Mouse (Mus musculus): ENCODE data around the gene U2surp.

- TF ChIP-seq MYOD1 (IDR thresholded peaks at IDR 0.05; ENCODE audit: control insufficient read depth in 1 of 3, insufficient read length in 2 of 3, low read depth in 2 of 3) (no peak), MAX (IDR thresholded peaks at IDR 0.05; ENCODE audit: low read depth) (no peak), POLR2A (IDR thresholded peaks at IDR 0.05; ENCODE audit: insufficient read length, low read depth) (no peak), CEBPB (IDR thresholded peaks at IDR 0.05; ENCODE audit: insufficient read depth, poor library complexity, severe bottlenecking) (no peak), USF1 (IDR thresholded peaks at IDR 0.05; ENCODE audit: low read depth) (no peak), E2F4 (IDR thresholded peaks at IDR 0.05; ENCODE audit: insufficient read depth) (no peak), TCF3 (IDR thresholded peaks at IDR 0.05; ENCODE audit: insufficient read length, low read depth) (no peak), MYOG (IDR thresholded peaks at IDR 0.05; ENCODE audit: control insufficient read depth in 1 of 3, insufficient read depth in 1 of 3, insufficient read length in 2 of 3, low read depth in 2 of 3) (no peak)
Measured at GRCm38 (mm10) chr9:95436294-95436613, 75.5 kb downstream of the U2surp start.

Measured in myocyte (in vitro differentiated cells).